Comparison of ENCODE assay signal across 19 mouse cellular contexts in the genomic region with DNA sequence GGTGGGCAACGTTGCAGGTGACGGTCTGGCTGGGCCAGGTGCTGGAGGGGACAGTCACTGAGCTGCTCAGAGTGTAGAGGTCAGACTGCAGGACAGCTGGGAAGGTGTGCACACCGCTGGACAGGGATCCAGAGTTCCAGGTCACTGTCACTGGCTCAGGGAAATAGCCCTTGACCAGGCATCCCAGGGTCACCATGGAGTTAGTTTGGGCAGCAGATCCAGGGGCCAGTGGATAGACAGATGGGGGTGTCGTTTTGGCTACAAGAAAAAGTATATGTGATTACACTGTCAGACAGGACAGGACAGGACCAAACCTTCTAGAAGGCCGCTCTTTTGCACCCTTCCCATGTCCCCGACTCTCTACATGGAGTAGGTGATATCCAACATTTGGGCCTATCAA.
"Had no signal": no experiment of that assay in that cellular context is flagged by ENCODE, and none has a peak within 500 bp of the region (broad histone marks: within the 10 kb centered on the region; RNA-seq: fewer than 3 reads in every experiment).

No protein-coding gene starts in this region.

- H3K4me2 ChIP-seq: heart, embryonic 12.5 days; hindbrain, embryonic 13.5 days; hindbrain, embryonic 15.5 days; limb, embryonic 13.5 days; limb, embryonic 15.5 days had no signal

- H3K9ac ChIP-seq: forebrain, postnatal 0 days; heart, embryonic 12.5 days; hindbrain, embryonic 13.5 days; hindbrain, embryonic 15.5 days; limb, embryonic 13.5 days; limb, embryonic 15.5 days had no signal

- H3K27ac ChIP-seq: heart, embryonic 10.5 days; hindbrain, embryonic 13.5 days; hindbrain, embryonic 15.5 days; hindbrain, postnatal 0 days; limb, embryonic 13.5 days; limb, embryonic 15.5 days had no signal

- H3K4me1 ChIP-seq: heart, embryonic 10.5 days; heart, embryonic 12.5 days; hindbrain, embryonic 13.5 days; hindbrain, embryonic 15.5 days; limb, embryonic 13.5 days; limb, embryonic 15.5 days had no signal

- H3K9me3 ChIP-seq: heart, embryonic 10.5 days; heart, embryonic 12.5 days; hindbrain, embryonic 13.5 days; hindbrain, embryonic 15.5 days; limb, embryonic 13.5 days; limb, embryonic 15.5 days had no signal

- H3K4me3 ChIP-seq: heart, embryonic 10.5 days; heart, embryonic 12.5 days; hindbrain, embryonic 13.5 days; hindbrain, embryonic 15.5 days; limb, embryonic 13.5 days; limb, embryonic 15.5 days had no signal

- ATAC-seq: forebrain, postnatal 0 days; hindbrain, postnatal 0 days; intestine, embryonic 16.5 days had no signal

- DNase-seq: forebrain, postnatal 0 days; heart, adult 18-20 months; heart, postnatal 10 days; kidney, adult 11 months; kidney, adult 2 months; kidney, adult 9 months; kidney, postnatal 14 days; kidney, postnatal 36 days; layer of hippocampus, adult 9-11 months; layer of hippocampus, postnatal 36 days; left cerebral cortex, postnatal 4 days had no signal

- H3K27me3 ChIP-seq: heart, embryonic 12.5 days; hindbrain, embryonic 13.5 days; hindbrain, embryonic 15.5 days; limb, embryonic 13.5 days; limb, embryonic 15.5 days had no signal

- H3K36me3 ChIP-seq: heart, embryonic 10.5 days; heart, embryonic 12.5 days; hindbrain, embryonic 13.5 days; hindbrain, embryonic 15.5 days; limb, embryonic 13.5 days; limb, embryonic 15.5 days had no signal
